In genomic region chr3:121886870-121887605, GRCm38 (mm10) we compare ENCODE assay signal across 9 mouse cellular contexts.
DNase-seq lines count a peak whose midpoint lies in the region; ATAC-seq lines count a peak whose summit lies in the region.
"Had no signal": no experiment of that assay in that cellular context is flagged by ENCODE, and none has a peak within 500 bp of the region (broad histone marks: within the 10 kb centered on the region; RNA-seq: fewer than 3 reads in every experiment).

No protein-coding gene starts in this region.

- H3K9ac ChIP-seq in heart, embryonic 14.5 days (ENCODE audit: low read length) = no peak overlapping the region
- no peak overlapping the region for H3K9ac ChIP-seq in forebrain, embryonic 14.5 days (ENCODE audit: low read length)
- H3K9ac ChIP-seq in limb, embryonic 12.5 days (replicated peaks) = no peak overlapping the region

- H3K4me2 ChIP-seq in heart, embryonic 14.5 days (ENCODE audit: low read length) = peak overlapping the region; percentile 43
- H3K4me2 ChIP-seq in forebrain, embryonic 14.5 days (ENCODE audit: low read length) = 0 out of 2 replicates have a peak overlapping the region, but pooled peaks have one; percentile 9
- peak overlapping the region; percentile 49 for H3K4me2 ChIP-seq in limb, embryonic 12.5 days

- intact Hi-C loops in heart, postnatal 10 days (cut with DNase I) = loop anchor here (5.0 kb wide), 2 partner anchors 115 to 580 kb away; no protein-coding TSS in a partner anchor

- H3K36me3 ChIP-seq in heart, embryonic 14.5 days (ENCODE audit: control insufficient read depth, insufficient read depth, low read length) = no peaks in the 10 kb centered on the region
- no peaks in the 10 kb centered on the region for H3K36me3 ChIP-seq in forebrain, embryonic 14.5 days (ENCODE audit: control insufficient read depth, insufficient read depth, low read length)
- H3K36me3 ChIP-seq in limb, embryonic 12.5 days = no peaks in the 10 kb centered on the region

- no peak for ATAC-seq in heart, embryonic 14.5 days (ENCODE audit: insufficient number of reproducible peaks, insufficient read depth, low FRiP score, low read depth)
- no peak for ATAC-seq in forebrain, embryonic 14.5 days
- ATAC-seq in limb, embryonic 12.5 days (ENCODE audit: insufficient number of reproducible peaks, insufficient read depth, low FRiP score, low TSS enrichment, low read depth) = no peak
- ATAC-seq in granulocyte monocyte progenitor cell, adult 5-6 weeks (replicated peaks; ENCODE audit: poor library complexity, severe bottlenecking) = no peak

- H3K9me3 ChIP-seq in heart, embryonic 14.5 days (ENCODE audit: control insufficient read depth, low read length) = no peaks in the 10 kb centered on the region
- H3K9me3 ChIP-seq in forebrain, embryonic 14.5 days (replicated peaks; ENCODE audit: control insufficient read depth, low read length) = no peaks in the 10 kb centered on the region
- H3K9me3 ChIP-seq in limb, embryonic 12.5 days = no peaks in the 10 kb centered on the region

- peak overlapping the region in 1 of 2 experiments; percentile 10; a peak in 1 of 4 replicates for H3K27ac ChIP-seq in heart, embryonic 14.5 days (replicated peaks in 1 of 2; ENCODE audit: control insufficient read depth in 1 of 2, insufficient read depth in 1 of 2, low read depth in 2 of 2, low read length in 2 of 2)
- no peak overlapping the region for H3K27ac ChIP-seq in forebrain, embryonic 14.5 days (ENCODE audit: low read depth, low read length)
- H3K27ac ChIP-seq in limb, embryonic 12.5 days = no peak overlapping the region

- no peak overlapping the region for H3K4me3 ChIP-seq in heart, embryonic 14.5 days (ENCODE audit: control insufficient read depth in 1 of 2, insufficient read depth in 1 of 2, low read depth in 1 of 2, low read length in 2 of 2)
- no peak overlapping the region for H3K4me3 ChIP-seq in forebrain, embryonic 14.5 days (ENCODE audit: low read depth, low read length)
- 0 out of 2 replicates have a peak overlapping the region, but pooled peaks have one; percentile 23 for H3K4me3 ChIP-seq in limb, embryonic 12.5 days (replicated peaks)

- H3K4me1 ChIP-seq in heart, embryonic 14.5 days (ENCODE audit: control insufficient read depth in 2 of 2, insufficient read depth in 2 of 2, low read length in 2 of 2) = peaks cover 17 to 46% of the 10 kb centered on the region in 2 experiments
- H3K4me1 ChIP-seq in forebrain, embryonic 14.5 days (ENCODE audit: control insufficient read depth, insufficient read depth, low read length) = no peaks in the 10 kb centered on the region
- H3K4me1 ChIP-seq in limb, embryonic 12.5 days (replicated peaks) = peaks cover 23% of the 10 kb centered on the region; the same call in 1 of the 2 replicates

- 32% methylated on average over 13 of the region's 15 CpGs for WGBS in heart, embryonic 14.5 days
- 14% methylated on average over 14 of the region's 15 CpGs for WGBS in forebrain, embryonic 14.5 days
- WGBS in limb, embryonic 12.5 days = 16% methylated on average over 15 of the region's 15 CpGs

- DNase-seq in heart, postnatal 10 days = no peak
- DNase-seq in ZHBTc4 (ENCODE audit: low read depth, low spot score) (peak; percentile 23), MN1 (ENCODE audit: low spot score) (no peak)
- DNase-seq in forebrain, embryonic 14.5 days (ENCODE audit: low spot score) = peak; percentile 14
- DNase-seq in thymus, postnatal 36 days = no peak
- DNase-seq: adrenal gland, postnatal 25 days had no signal

- no peaks in the 10 kb centered on the region for H3K27me3 ChIP-seq in heart, embryonic 14.5 days (ENCODE audit: control insufficient read depth, insufficient read depth, low read length)
- H3K27me3 ChIP-seq in forebrain, embryonic 14.5 days (replicated peaks; ENCODE audit: control insufficient read depth, insufficient read depth, low read length) = peaks cover 17% of the 10 kb centered on the region; the same call in 1 of the 2 replicates
- H3K27me3 ChIP-seq in limb, embryonic 12.5 days = peaks cover 6% of the 10 kb centered on the region

Comparison
In these comparisons a context has a peak if more than half of its experiments do, and no peak if none do; other contexts are left out.
1. DNase-seq: peak in ZHBTc4 (single experiment) and forebrain, embryonic 14.5 days (single experiment); none in heart, postnatal 10 days (0 of 2), MN1 (single experiment) and thymus, postnatal 36 days (0 of 2).
2. Peak in every context shown above with its lines, with median percentiles within 50 percentile points of each other: H3K4me2 ChIP-seq.